Mouse (Mus musculus): Measurements from ENCODE around the gene Elavl2. TPM values are rescaled to one million over a fixed set of nuclear protein-coding genes. Genes with fewer than 3 reads are reported as not detected.
"Not testable (repeated sequence)": the region's sequence is repeated elsewhere in the genome, so short reads cannot be mapped to it uniquely, and the experiment has no call there.

The Elavl2 gene
- polyA plus RNA-seq, 1 experiment = 0.22 TPM

DNA sequence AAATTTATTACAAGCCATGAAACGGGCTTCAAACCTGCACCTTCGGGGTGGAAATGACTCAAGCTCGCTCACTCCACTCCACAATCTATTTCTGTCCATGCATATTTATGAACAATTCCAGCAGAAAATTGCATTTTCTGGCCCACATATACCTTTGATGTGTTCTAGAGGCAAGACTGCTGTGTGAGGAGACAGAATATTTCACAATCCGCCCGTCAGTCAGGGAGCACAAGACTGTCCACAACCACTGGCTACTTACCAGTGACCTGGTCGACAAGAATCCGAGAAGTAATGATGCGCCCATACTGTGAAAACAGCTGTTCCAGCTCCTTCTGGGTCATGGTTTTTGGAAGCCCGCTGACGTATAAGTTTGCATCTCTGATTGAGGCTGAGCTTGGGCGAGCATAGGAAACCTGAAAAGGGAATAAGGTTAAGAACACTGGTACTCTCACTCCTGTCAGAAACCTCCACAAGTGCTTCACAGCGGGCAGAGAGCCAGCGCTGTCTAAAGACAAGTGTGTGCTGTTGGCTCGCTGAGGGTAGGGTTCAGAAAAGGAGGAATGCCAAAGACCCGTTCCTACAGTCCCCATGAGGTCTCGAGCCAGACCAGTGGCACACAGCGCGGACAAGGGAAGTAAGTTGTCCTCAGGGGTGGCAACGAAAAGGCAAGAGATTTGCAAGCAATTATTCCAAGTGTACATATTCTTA lies 136.7 kb downstream of the Elavl2 start:
- Histone ChIP-seq H3K27ac (ENCODE audit: insufficient read depth, low read depth, low read length) (no peak overlapping the region), H3K4me3 (ENCODE audit: low read depth, low read length) (no peak overlapping the region), H3K27me3 (ENCODE audit: control insufficient read depth, insufficient read depth, low read length) (no peaks in the 10 kb centered on the region), H3K36me3 (ENCODE audit: control insufficient read depth, insufficient read depth, low read length) (no peaks in the 10 kb centered on the region), H3K4me1 (ENCODE audit: control insufficient read depth, insufficient read depth, insufficient read length, low read length) (no peaks in the 10 kb centered on the region)
- TF ChIP-seq POLR2A (IDR thresholded peaks at IDR 0.05; ENCODE audit: low read depth, low read length) (no peak), CTCF (IDR thresholded peaks at IDR 0.05; ENCODE audit: extremely low read depth, insufficient read length, insufficient replicate concordance, low read depth, low read length) (no peak)
- WGBS = 86% methylated on average over 19 of the region's 19 CpGs

DNA sequence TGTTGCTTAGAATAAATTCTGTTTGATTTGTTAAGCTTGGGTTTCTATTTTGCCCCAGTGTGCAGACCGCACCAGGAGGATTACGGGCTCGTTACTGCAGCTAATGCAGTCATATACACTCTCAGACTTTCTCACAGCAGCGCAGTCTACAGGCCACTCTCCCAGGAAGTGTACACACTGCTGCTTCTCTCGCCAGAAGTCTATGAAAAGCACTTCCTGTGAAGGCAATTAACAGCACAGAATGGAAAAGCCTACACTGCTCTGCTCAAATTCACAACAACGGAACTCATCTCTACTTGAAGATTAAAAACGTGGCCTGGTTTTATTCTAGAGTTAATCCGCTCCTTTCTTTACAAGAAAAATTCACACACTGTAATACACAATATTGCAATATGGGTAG lies 137.7 kb downstream of the Elavl2 start:
- TF ChIP-seq CTCF (IDR thresholded peaks at IDR 0.05; ENCODE audit: extremely low read depth, insufficient read length, insufficient replicate concordance, low read depth, low read length) (no peak), POLR2A (IDR thresholded peaks at IDR 0.05; ENCODE audit: low read depth, low read length) (no peak)
- H3K36me3 ChIP-seq (ENCODE audit: control insufficient read depth, insufficient read depth, low read length) = no peaks in the 10 kb centered on the region
- no peaks in the 10 kb centered on the region for H3K4me1 ChIP-seq (ENCODE audit: control insufficient read depth, insufficient read depth, insufficient read length, low read length)
- no peaks in the 10 kb centered on the region for H3K27me3 ChIP-seq (ENCODE audit: control insufficient read depth, insufficient read depth, low read length)
- WGBS = 81% methylated on average over 8 of the region's 8 CpGs
- no peak overlapping the region for H3K4me3 ChIP-seq (ENCODE audit: low read depth, low read length)
- H3K27ac ChIP-seq (ENCODE audit: insufficient read depth, low read depth, low read length) = no peak overlapping the region

DNA sequence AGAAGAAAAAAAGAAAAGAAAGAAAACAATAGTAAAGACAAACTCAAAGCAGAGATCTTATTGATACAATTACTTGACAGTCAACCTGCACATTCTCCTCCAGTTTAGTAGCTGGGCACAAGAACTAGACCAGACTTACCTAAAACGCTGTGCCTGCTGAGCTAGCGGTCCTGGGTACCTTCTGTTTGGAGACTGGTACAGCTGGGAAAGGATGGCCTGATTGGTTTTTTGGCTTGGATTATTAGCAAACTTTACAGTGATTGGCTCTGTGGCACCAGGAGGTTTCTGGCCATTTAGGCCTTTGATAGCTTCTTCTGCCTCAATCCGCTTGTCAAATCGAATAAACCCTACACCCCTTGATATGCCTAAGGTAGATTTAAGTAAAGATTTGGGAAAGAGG lies 140.0 kb downstream of the Elavl2 start:
- no peak overlapping the region for H3K4me3 ChIP-seq (ENCODE audit: low read depth, low read length)
- no peak overlapping the region for H3K27ac ChIP-seq (ENCODE audit: insufficient read depth, low read depth, low read length)
- TF ChIP-seq CTCF (IDR thresholded peaks at IDR 0.05; ENCODE audit: extremely low read depth, insufficient read length, insufficient replicate concordance, low read depth, low read length) = no peak
- TF ChIP-seq POLR2A (IDR thresholded peaks at IDR 0.05; ENCODE audit: low read depth, low read length) = no peak
- WGBS = 88% methylated on average over 4 of the region's 4 CpGs
- H3K27me3 ChIP-seq (ENCODE audit: control insufficient read depth, insufficient read depth, low read length) = no peaks in the 10 kb centered on the region
- no peaks in the 10 kb centered on the region for H3K4me1 ChIP-seq (ENCODE audit: control insufficient read depth, insufficient read depth, insufficient read length, low read length)
- H3K36me3 ChIP-seq (ENCODE audit: control insufficient read depth, insufficient read depth, low read length) = no peaks in the 10 kb centered on the region

DNA sequence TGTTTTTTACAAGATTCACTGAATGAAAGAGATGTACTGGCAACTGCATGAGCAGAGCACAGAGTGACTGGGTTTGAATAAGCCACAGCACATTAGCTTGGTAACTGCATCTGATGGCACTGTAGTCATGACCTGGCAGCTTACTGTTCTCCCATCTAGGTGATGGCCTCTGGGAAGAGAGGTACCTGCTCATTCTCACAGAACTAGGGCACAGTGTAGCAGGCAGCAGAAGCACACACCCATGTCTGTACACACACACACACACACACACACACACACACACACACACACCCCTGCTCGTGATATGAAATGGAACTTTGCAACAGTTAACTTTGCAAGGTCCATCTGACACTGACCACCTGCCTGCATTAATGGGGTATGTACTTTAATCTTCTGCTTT lies 151.9 kb downstream of the Elavl2 start:
- TF ChIP-seq POLR2A (IDR thresholded peaks at IDR 0.05; ENCODE audit: low read depth, low read length) (no peak), CTCF (IDR thresholded peaks at IDR 0.05; ENCODE audit: extremely low read depth, insufficient read length, insufficient replicate concordance, low read depth, low read length) (no peak)
- H3K27ac ChIP-seq (ENCODE audit: insufficient read depth, low read depth, low read length) = no peak overlapping the region
- H3K27me3 ChIP-seq (ENCODE audit: control insufficient read depth, insufficient read depth, low read length) = no peaks in the 10 kb centered on the region
- H3K4me3 ChIP-seq (ENCODE audit: low read depth, low read length) = no peak overlapping the region
- no peaks in the 10 kb centered on the region for H3K4me1 ChIP-seq (ENCODE audit: control insufficient read depth, insufficient read depth, insufficient read length, low read length)
- no peaks in the 10 kb centered on the region for H3K36me3 ChIP-seq (ENCODE audit: control insufficient read depth, insufficient read depth, low read length)
- 70% methylated on average over 1 of the region's 1 CpGs for WGBS

DNA sequence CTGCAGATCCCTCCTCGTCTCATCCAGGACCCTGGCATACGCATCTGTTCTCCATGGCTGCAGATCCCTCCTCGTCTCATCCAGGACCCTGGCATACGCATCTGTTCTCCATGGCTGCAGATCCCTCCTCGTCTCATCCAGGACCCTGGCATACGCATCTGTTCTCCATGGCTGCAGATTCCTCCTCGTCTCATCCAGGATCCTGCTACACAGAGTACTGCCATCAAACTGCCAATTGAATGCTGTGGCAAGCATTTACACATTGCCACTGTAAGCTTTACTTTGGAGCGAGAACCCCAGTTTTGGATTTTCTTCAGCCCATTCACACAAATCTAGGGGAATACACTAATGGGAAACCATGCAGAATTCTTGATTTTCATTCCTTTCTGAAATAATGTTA lies 155.4 kb downstream of the Elavl2 start:
- not testable (repeated sequence) for H3K36me3 ChIP-seq (ENCODE audit: control insufficient read depth, insufficient read depth, low read length); H3K27ac ChIP-seq (ENCODE audit: insufficient read depth, low read depth, low read length); H3K27me3 ChIP-seq (ENCODE audit: control insufficient read depth, insufficient read depth, low read length); H3K4me1 ChIP-seq (ENCODE audit: control insufficient read depth, insufficient read depth, insufficient read length, low read length); H3K4me3 ChIP-seq (ENCODE audit: low read depth, low read length)
- WGBS = 83% methylated on average over 6 of the region's 8 CpGs

DNA sequence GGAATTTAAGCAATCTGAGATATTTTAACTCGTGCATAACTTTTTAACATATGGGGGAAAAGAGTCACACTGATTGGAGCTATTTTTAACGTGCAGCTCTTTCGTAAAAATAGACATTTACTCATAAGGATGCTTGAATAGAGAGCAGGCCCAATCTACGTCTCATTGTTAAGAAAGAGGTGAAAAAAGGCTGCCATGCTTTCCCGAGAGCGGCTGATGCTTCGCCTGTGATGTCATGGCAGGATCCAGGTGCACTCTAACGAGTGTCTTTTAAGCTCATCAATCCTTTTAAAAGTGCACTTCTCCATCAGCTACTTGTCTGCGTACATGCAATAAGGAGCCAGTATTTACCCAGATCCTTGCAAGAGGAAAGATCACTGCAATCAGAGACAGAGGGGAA lies 156.0 kb downstream of the Elavl2 start:
- 71% methylated on average over 9 of the region's 9 CpGs for WGBS
- H3K27me3 ChIP-seq (ENCODE audit: control insufficient read depth, insufficient read depth, low read length) = no peaks in the 10 kb centered on the region
- no peak overlapping the region for H3K4me3 ChIP-seq (ENCODE audit: low read depth, low read length)
- H3K36me3 ChIP-seq (ENCODE audit: control insufficient read depth, insufficient read depth, low read length) = no peaks in the 10 kb centered on the region
- no peaks in the 10 kb centered on the region for H3K4me1 ChIP-seq (ENCODE audit: control insufficient read depth, insufficient read depth, insufficient read length, low read length)
- TF ChIP-seq POLR2A (IDR thresholded peaks at IDR 0.05; ENCODE audit: low read depth, low read length) (no peak), CTCF (IDR thresholded peaks at IDR 0.05; ENCODE audit: extremely low read depth, insufficient read length, insufficient replicate concordance, low read depth, low read length) (no peak)
- H3K27ac ChIP-seq (ENCODE audit: insufficient read depth, low read depth, low read length) = no peak overlapping the region

DNA sequence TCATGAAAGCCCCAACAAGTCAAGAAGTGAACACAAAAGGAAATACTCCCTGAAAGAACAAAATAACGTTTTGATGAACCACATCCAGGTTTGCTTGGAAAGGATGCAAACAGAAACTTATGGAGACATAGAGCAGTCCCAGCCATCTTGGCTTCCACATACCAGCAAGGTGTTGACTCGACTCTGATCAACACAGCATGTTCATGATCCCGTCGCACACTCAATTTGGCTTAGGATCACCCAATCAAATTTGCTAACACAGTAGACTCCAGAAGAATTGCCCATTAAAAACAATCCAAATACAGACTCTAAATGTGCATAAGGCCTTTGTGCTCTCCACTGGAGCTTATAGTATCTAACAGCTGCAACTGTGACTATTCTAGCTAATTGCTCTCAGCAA lies 156.7 kb downstream of the Elavl2 start:
- Histone ChIP-seq H3K4me3 (ENCODE audit: low read depth, low read length) (no peak overlapping the region), H3K27ac (ENCODE audit: insufficient read depth, low read depth, low read length) (no peak overlapping the region), H3K36me3 (ENCODE audit: control insufficient read depth, insufficient read depth, low read length) (no peaks in the 10 kb centered on the region), H3K27me3 (ENCODE audit: control insufficient read depth, insufficient read depth, low read length) (no peaks in the 10 kb centered on the region), H3K4me1 (ENCODE audit: control insufficient read depth, insufficient read depth, insufficient read length, low read length) (no peaks in the 10 kb centered on the region)
- WGBS = 85% methylated on average over 4 of the region's 4 CpGs
- no peak for TF ChIP-seq CTCF (IDR thresholded peaks at IDR 0.05; ENCODE audit: extremely low read depth, insufficient read length, insufficient replicate concordance, low read depth, low read length)
- TF ChIP-seq POLR2A (IDR thresholded peaks at IDR 0.05; ENCODE audit: low read depth, low read length) = no peak

Data from small intestine, adult 2 months (tissue).